ENCODE assay signal across 9 mouse cellular contexts in the genomic region with DNA sequence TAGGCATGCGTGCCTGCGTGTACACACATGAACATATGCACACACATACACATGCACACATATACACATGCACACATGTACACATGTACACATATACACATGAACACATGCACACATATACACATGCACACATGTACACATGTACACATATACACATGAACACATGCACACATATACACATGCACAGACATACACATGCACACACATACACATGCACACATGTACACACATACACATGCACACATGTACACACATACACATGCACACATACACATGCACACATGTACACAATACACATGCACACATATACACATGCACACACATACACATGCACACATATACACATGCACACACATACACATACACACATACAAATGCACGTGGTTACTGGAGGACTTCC. TPM values are rescaled to one million over a fixed set of nuclear protein-coding genes. Genes with fewer than 3 reads are reported as not detected.
"Had no signal": no experiment of that assay in that cellular context is flagged by ENCODE, and none has a peak within 500 bp of the region (broad histone marks: within the 10 kb centered on the region; RNA-seq: fewer than 3 reads in every experiment).

No protein-coding gene starts in this region.

RNA-seq across cellular contexts. Expression of gene Mybpc3, which starts 6.1 kb away (rescaled TPM):
- polyA plus RNA-seq: hindbrain, embryonic 10.5 days; hindbrain, embryonic 11.5 days; hindbrain, embryonic 14.5 days; hindbrain, embryonic 15.5 days; inflammation-experienced regulatory T-cells, adult 6 months; intestine, embryonic 14.5 days; intestine, embryonic 16.5 days; intestine, postnatal 0 days; kidney, embryonic 14.5 days had no signal
